Mouse (Mus musculus) embryonic facial prominence, embryonic 12.5 days (tissue): ENCODE results near the gene Tnnc2. TPM values are rescaled to one million over a fixed set of nuclear protein-coding genes. Genes with fewer than 3 reads are reported as not detected.

Source experiments
- ATAC-seq: fragments of 200-750 bp; cut with Nextera tagmentation; 2 replicates; pipeline ENCODE4 v1.8.0; 2017; ENCODE audit not compliant: insufficient number of reproducible peaks, insufficient read depth, low FRiP score, low TSS enrichment
- H3K27ac ChIP-seq: fragments of 300-500 bp; sonication (generic); 2 replicates; pipeline ENCODE4 v1.5.1; 2016; ENCODE audit warnings: mild to moderate bottlenecking
- H3K27me3 ChIP-seq: fragments of 300-500 bp; sonication (generic); 2 replicates; pipeline ENCODE4 v1.6.1; 2016; ENCODE audit warnings: mild to moderate bottlenecking, moderate library complexity
- H3K36me3 ChIP-seq: fragments of 300-500 bp; sonication (generic); 2 replicates; pipeline ENCODE4 v1.6.1; 2016; ENCODE audit warnings: mild to moderate bottlenecking
- H3K4me1 ChIP-seq: fragments of 300-500 bp; sonication (generic); 2 replicates; pipeline ENCODE4 v1.6.1; 2016
- H3K4me2 ChIP-seq: fragments of 300-500 bp; sonication (generic); replicated peaks from 2 replicates; pipeline ENCODE4 v1.6.1; 2016; ENCODE audit warnings: mild to moderate bottlenecking, moderate library complexity
- H3K4me3 ChIP-seq: fragments of 300-500 bp; sonication (generic); 2 replicates; pipeline ENCODE4 v1.5.1; 2016; ENCODE audit warnings: mild to moderate bottlenecking
- H3K9ac ChIP-seq: fragments of 300-500 bp; sonication (generic); 2 replicates; pipeline ENCODE4 v1.6.1; 2016; ENCODE audit warnings: mild to moderate bottlenecking, moderate library complexity
- H3K9me3 ChIP-seq: fragments of 300-500 bp; sonication (generic); 2 replicates; pipeline ENCODE4 v1.6.1; 2016; ENCODE audit warnings: mild to moderate bottlenecking, moderate library complexity
- WGBS: fragments of 180-500 bp; shearing (Covaris S2); methylation state at CpG from one replicate; pipeline ENCODE4 v1.1.7; 2016; 5-methylcytosine and 5-hydroxymethylcytosine counted together
- polyA plus RNA-seq: library from polyadenylated mRNA; unstranded; fragments of >200 nt; fragmentation: Nextera tagmentation; extraction: Ambion mirVana; gene quantifications from 2 replicates; pipeline ENCODE4 v1.2.1, GENCODE M21; 2016

Gene Tnnc2
- polyA plus RNA-seq, 1 experiment from 2014 or later = 40.6 TPM

GRCm38 (mm10) chr2:164754105-164754504, 25.7 kb downstream of the Tnnc2 start:
- no peak overlapping the region for H3K9ac ChIP-seq
- H3K4me3 ChIP-seq = no peak overlapping the region
- no peaks in the 10 kb centered on the region for H3K9me3 ChIP-seq
- no peaks in the 10 kb centered on the region for H3K27me3 ChIP-seq
- no peak overlapping the region for H3K27ac ChIP-seq
- H3K36me3 ChIP-seq = peaks cover 81% of the 10 kb centered on the region
- H3K4me1 ChIP-seq = no peaks in the 10 kb centered on the region
- H3K4me2 ChIP-seq = no peak overlapping the region
- WGBS = 85% methylated on average over 11 of the region's 11 CpGs
- ATAC-seq = no peak

DNA sequence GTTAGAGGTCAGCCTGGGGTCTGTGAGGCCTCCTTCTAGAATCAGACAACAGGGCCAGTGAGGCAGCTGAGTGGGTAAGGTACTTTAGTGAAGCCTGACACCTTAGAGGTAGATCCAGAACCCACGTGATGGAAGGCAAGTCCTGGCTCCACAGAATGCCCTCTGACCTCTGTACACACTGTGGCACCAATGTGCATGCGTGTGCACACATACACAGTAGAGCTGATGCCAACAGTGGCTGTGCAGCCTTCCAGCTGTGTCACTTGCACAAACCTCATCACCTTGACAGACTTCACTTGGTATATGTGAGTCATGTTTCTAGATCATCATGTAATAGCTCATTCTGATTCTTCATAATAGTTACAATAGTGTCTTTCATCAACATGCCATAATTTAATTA, 27.3 kb downstream of the Tnnc2 start:
- Histone ChIP-seq H3K36me3 (peaks cover 79% of the 10 kb centered on the region), H3K4me1 (no peaks in the 10 kb centered on the region), H3K27ac (no peak overlapping the region), H3K9ac (no peak overlapping the region), H3K9me3 (no peaks in the 10 kb centered on the region), H3K27me3 (no peaks in the 10 kb centered on the region), H3K4me3 (no peak overlapping the region), H3K4me2 (no peak overlapping the region)
- 86% methylated on average over 2 of the region's 2 CpGs for WGBS
- no peak for ATAC-seq

GRCm38 (mm10) chr2:164748991-164749390, 30.8 kb downstream of the Tnnc2 start:
- WGBS = 91% methylated on average over 6 of the region's 6 CpGs
- Histone ChIP-seq H3K9me3 (no peaks in the 10 kb centered on the region), H3K36me3 (peaks cover 47% of the 10 kb centered on the region), H3K27me3 (no peaks in the 10 kb centered on the region), H3K9ac (no peak overlapping the region), H3K4me1 (peaks cover 12% of the 10 kb centered on the region), H3K4me2 (no peak overlapping the region), H3K4me3 (no peak overlapping the region), H3K27ac (no peak overlapping the region)
- no peak for ATAC-seq

- ATAC-seq = no peak
- WGBS = 88% methylated on average over 4 of the region's 4 CpGs
Observed at GRCm38 (mm10) chr2:164748191-164748590, 31.6 kb downstream of the Tnnc2 start.

GRCm38 (mm10) chr2:164746693-164747092, 33.1 kb downstream of the Tnnc2 start:
- Histone ChIP-seq H3K9ac (peak overlapping the region; percentile 83), H3K36me3 (peaks cover 29% of the 10 kb centered on the region), H3K4me1 (peaks cover 12% of the 10 kb centered on the region), H3K4me2 (peak overlapping the region; percentile 75), H3K27me3 (no peaks in the 10 kb centered on the region), H3K27ac (no peak overlapping the region), H3K9me3 (no peaks in the 10 kb centered on the region), H3K4me3 (peak overlapping the region; percentile 77)
- ATAC-seq = no peak
- WGBS = 51% methylated on average over 8 of the region's 8 CpGs

More at GRCm38 (mm10) chr2:164748191-164748590, 31.6 kb downstream of the Tnnc2 start:
- H3K27ac ChIP-seq = no peak overlapping the region
- H3K9me3 ChIP-seq = no peaks in the 10 kb centered on the region
- peaks cover 41% of the 10 kb centered on the region for H3K36me3 ChIP-seq
- peaks cover 12% of the 10 kb centered on the region for H3K4me1 ChIP-seq
- H3K9ac ChIP-seq = no peak overlapping the region
- H3K4me3 ChIP-seq = no peak overlapping the region
- no peaks in the 10 kb centered on the region for H3K27me3 ChIP-seq
- no peak overlapping the region for H3K4me2 ChIP-seq

DNA sequence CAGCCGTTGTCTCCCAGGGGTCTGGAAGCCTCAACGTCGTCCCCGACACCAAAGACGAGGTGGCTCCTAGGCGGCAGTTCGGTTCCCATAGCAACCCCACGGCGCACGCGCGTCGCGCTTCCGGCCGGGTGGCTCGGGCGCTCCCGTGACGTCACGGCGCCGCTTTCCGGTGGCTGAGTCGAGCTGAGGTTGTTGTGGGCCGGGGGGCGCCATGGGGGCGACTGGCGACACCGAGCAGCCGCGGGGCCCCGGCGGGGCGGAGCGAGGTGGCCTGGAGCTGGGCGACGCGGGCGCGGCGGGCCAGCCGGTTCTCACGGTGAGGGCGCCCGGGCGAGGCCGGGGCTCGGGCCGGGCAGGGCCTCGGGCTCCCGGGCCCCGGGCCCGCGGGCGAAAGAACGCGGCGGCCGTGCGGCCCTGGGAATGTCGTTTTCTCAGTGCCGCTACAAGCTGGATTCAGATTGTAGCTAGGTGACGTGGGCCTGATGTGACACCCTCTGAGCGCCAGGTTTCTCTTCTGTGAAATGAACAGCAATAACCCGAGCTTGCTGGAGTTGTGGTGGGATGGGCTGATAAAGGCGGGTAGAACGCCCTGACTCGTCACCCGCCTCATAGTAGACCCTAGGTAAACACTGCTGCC, 33.8 kb downstream of the Tnnc2 start, which contains the start of the genes Wfdc3 and Dnttip1:
Gene Wfdc3 (minus strand): TSS at position 89 of the 637 bp plus-strand sequence.
Gene Dnttip1 (plus strand): TSS at position 141 of the 637 bp plus-strand sequence.
- Histone ChIP-seq H3K4me1 (peaks cover 12% of the 10 kb centered on the region), H3K36me3 (peaks cover 22% of the 10 kb centered on the region), H3K27me3 (no peaks in the 10 kb centered on the region), H3K4me2 (peak within 1 kb of the TSS; percentile 75), H3K9me3 (no peaks in the 10 kb centered on the region), H3K27ac (peak within 1 kb of the TSS; percentile 52; the same call in 1 of the 2 replicates), H3K9ac (peak within 1 kb of the TSS; percentile 83), H3K4me3 (peak within 1 kb of the TSS; percentile 77)
- peak; percentile 87 for ATAC-seq
- WGBS = under 1% methylated on average over 66 of the region's 70 CpGs

DNA sequence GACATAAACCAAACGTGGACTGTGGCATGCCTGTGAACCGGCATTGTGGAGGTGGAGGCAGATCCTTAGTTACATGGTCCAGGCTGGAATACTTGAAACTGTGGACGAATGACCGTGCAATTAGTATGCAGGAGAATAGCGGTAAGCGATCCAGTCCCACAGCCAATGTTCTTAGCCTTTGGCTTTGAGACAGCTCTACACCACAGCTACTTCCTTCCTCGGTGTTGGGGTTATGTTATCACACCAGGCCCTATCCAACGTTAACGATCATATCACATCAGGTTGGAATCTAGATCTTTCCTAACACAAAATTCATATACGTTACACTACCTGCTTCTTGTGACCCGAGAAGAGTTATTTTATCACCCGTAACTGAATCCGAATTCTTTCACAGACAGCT, 34.8 kb downstream of the Tnnc2 start:
- Histone ChIP-seq H3K4me1 (peaks cover 12% of the 10 kb centered on the region), H3K36me3 (peaks cover 16% of the 10 kb centered on the region; the same call in 1 of the 2 replicates), H3K27me3 (no peaks in the 10 kb centered on the region), H3K4me3 (peak overlapping the region; percentile 77), H3K4me2 (peak overlapping the region; percentile 75), H3K9ac (peak overlapping the region; percentile 83), H3K27ac (no peak overlapping the region), H3K9me3 (no peaks in the 10 kb centered on the region)
- WGBS = 72% methylated on average over 13 of the region's 13 CpGs
- no peak for ATAC-seq

GRCm38 (mm10) chr2:164739876-164740275, 39.9 kb downstream of the Tnnc2 start:
- no peaks in the 10 kb centered on the region for H3K27me3 ChIP-seq
- no peak overlapping the region for H3K9ac ChIP-seq
- 47% methylated on average over 7 of the region's 7 CpGs for WGBS
- H3K4me1 ChIP-seq = peaks cover under 1% of the 10 kb centered on the region; the same call in 1 of the 2 replicates
- H3K4me2 ChIP-seq = no peak overlapping the region
- H3K9me3 ChIP-seq = no peaks in the 10 kb centered on the region
- no peak overlapping the region for H3K4me3 ChIP-seq
- H3K36me3 ChIP-seq = no peaks in the 10 kb centered on the region
- no peak for ATAC-seq
- no peak overlapping the region for H3K27ac ChIP-seq

GRCm38 (mm10) chr2:164737377-164738090, 42.2 kb downstream of the Tnnc2 start:
- Histone ChIP-seq H3K4me1 (no peaks in the 10 kb centered on the region), H3K27me3 (no peaks in the 10 kb centered on the region), H3K9me3 (no peaks in the 10 kb centered on the region), H3K27ac (no peak overlapping the region), H3K4me3 (no peak overlapping the region), H3K4me2 (no peak overlapping the region), H3K36me3 (no peaks in the 10 kb centered on the region), H3K9ac (no peak overlapping the region)
- WGBS = 73% methylated on average over 3 of the region's 3 CpGs
- no peak for ATAC-seq

- no peaks in the 10 kb centered on the region for H3K9me3 ChIP-seq
- no peaks in the 10 kb centered on the region for H3K27me3 ChIP-seq
- no peaks in the 10 kb centered on the region for H3K4me1 ChIP-seq
- H3K4me2 ChIP-seq = no peak overlapping the region
- no peak overlapping the region for H3K9ac ChIP-seq
- 83% methylated on average over 5 of the region's 5 CpGs for WGBS
- H3K27ac ChIP-seq = no peak overlapping the region
- no peaks in the 10 kb centered on the region for H3K36me3 ChIP-seq
- H3K4me3 ChIP-seq = no peak overlapping the region
- no peak for ATAC-seq
Observed at GRCm38 (mm10) chr2:164735446-164735845, 44.3 kb downstream of the Tnnc2 start.

DNA sequence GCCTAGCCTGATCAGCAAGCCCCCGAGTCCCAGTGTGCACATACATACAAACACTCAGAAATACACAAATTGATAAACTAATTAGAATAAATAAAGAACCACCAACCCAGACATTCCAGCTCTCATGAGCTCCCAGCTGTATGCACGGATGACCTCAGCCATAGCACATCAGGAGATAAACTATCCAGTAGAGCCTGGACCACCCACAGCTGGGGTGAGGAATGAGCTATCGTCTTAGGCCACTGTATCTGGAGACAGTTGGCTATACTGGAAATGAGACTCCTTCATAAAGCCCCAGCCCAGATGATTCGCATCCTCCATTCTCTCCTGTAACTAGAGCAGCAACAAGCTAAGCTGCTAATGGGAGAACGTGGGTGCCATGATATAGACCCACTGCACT, 44.9 kb downstream of the Tnnc2 start:
- Histone ChIP-seq H3K36me3 (no peaks in the 10 kb centered on the region), H3K27me3 (no peaks in the 10 kb centered on the region), H3K4me2 (no peak overlapping the region), H3K9me3 (no peaks in the 10 kb centered on the region), H3K27ac (no peak overlapping the region), H3K9ac (no peak overlapping the region), H3K4me1 (no peaks in the 10 kb centered on the region), H3K4me3 (no peak overlapping the region)
- no peak for ATAC-seq
- WGBS = 87% methylated on average over 5 of the region's 5 CpGs

DNA sequence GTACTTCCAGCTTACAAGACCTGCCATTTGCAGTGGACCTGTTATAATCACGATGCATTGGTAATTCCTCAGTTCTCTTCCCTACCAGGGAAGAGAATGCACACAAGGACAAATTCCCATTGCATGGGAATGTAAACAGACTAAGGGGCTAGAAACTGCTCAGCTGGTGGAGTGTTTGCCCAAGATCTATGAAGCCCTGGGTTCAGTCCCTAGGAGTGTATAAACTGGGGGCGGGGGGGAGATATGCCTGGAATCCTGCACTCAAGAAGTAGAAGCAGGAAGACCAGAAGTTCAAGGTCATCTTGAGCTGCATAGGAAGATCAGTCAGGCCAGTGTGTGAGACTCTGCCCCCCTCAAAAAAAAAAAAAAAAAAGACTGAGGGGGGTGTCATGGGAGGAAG, 46.5 kb downstream of the Tnnc2 start:
- Histone ChIP-seq H3K9ac (no peak overlapping the region), H3K4me3 (no peak overlapping the region), H3K9me3 (no peaks in the 10 kb centered on the region), H3K4me2 (no peak overlapping the region), H3K27me3 (no peaks in the 10 kb centered on the region), H3K4me1 (no peaks in the 10 kb centered on the region), H3K27ac (no peak overlapping the region), H3K36me3 (no peaks in the 10 kb centered on the region)
- ATAC-seq = no peak
- WGBS = 89% methylated on average over 2 of the region's 2 CpGs
